Mouse (Mus musculus) liver, adult 2 months (tissue): ENCODE results near the gene Glmn.

Source experiments
- CTCF ChIP-seq: fragments of 200-500 bp; IDR thresholded peaks from 2 replicates; pipeline ENCODE4 v1.5.1; 2011; ENCODE audit warnings: low read depth, low read length, control low read depth
- POLR2A ChIP-seq: fragments of 200-500 bp; IDR thresholded peaks from 2 replicates; pipeline ENCODE4 v1.6.1; 2011; ENCODE audit warnings: low read length, control low read depth; ENCODE audit not compliant: insufficient read depth; ENCODE audit errors: extremely low read depth

- no peak for TF ChIP-seq CTCF
- TF ChIP-seq POLR2A: no peak
Observed at GRCm38 (mm10) chr5:107511326-107511725, 86.4 kb downstream of the Glmn start.
